ENCODE assay signal across 15 mouse cellular contexts in the genomic region with DNA sequence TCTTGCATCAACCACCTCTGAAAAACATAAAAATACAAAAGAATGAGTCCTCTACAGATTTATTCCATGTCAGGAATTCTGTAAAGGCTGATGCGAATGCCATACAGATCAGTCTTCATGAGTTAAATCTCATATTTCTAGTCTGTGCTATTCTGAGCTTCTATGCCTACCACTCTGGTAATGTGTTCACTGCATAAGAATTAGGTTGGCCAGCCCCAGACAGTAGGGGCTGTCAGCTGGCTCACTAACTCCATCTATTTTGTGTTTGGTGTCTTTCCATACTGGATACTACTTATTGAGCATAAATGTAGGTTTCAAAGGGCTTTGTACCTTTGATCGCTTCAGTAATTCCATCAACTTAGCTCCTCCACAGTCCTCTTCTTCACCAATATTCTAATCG.
"Had no signal": no experiment of that assay in that cellular context is flagged by ENCODE, and none has a peak within 500 bp of the region (broad histone marks: within the 10 kb centered on the region; RNA-seq: fewer than 3 reads in every experiment).

No protein-coding gene starts in this region.

- H3K36me3 ChIP-seq: liver, embryonic 15.5 days; lung, embryonic 15.5 days; neural tube, embryonic 12.5 days had no signal

- H3K4me1 ChIP-seq: liver, embryonic 15.5 days; lung, embryonic 15.5 days; megakaryocyte, embryonic 14.5 days; neural tube, embryonic 12.5 days had no signal

- H3K27ac ChIP-seq: liver, embryonic 15.5 days; macrophage; neural tube, embryonic 12.5 days had no signal

- DNase-seq: liver, postnatal 0 days; lung, adult 2 months; lung, postnatal 14 days; lung, postnatal 36 days; right cerebral cortex, postnatal 14 days; thymus, adult 18-20 months; thymus, postnatal 14 days; thymus, postnatal 36 days had no signal

- H3K4me2 ChIP-seq: liver, embryonic 15.5 days; lung, embryonic 15.5 days; midbrain, embryonic 11.5 days; neural tube, embryonic 12.5 days had no signal

- H3K27me3 ChIP-seq: liver, embryonic 15.5 days; lung, embryonic 15.5 days; megakaryocyte, embryonic 14.5 days; neural tube, embryonic 12.5 days had no signal

- H3K9ac ChIP-seq: liver, embryonic 15.5 days; liver, postnatal 0 days; lung, embryonic 15.5 days; neural tube, embryonic 12.5 days had no signal

- H3K4me3 ChIP-seq: liver, embryonic 15.5 days; lung, embryonic 15.5 days; megakaryocyte, embryonic 14.5 days; neural tube, embryonic 12.5 days had no signal

- H3K9me3 ChIP-seq: liver, embryonic 15.5 days; lung, embryonic 15.5 days; neural tube, embryonic 12.5 days had no signal

- ATAC-seq: liver, postnatal 0 days; lung, postnatal 0 days had no signal
